Mouse (Mus musculus) liver, postnatal 0 days (tissue): ENCODE results near the gene Tsr1. TPM values are rescaled to one million over a fixed set of nuclear protein-coding genes. Genes with fewer than 3 reads are reported as not detected.

Experiments used
- ATAC-seq: fragments of 200-750 bp; cut with Nextera tagmentation; 2 replicates; pipeline ENCODE4 v1.8.0; 2017; ENCODE audit warnings: mild to moderate bottlenecking, moderate library complexity
- DNase-seq: peaks from one replicate; pipeline ENCODE4 v3.0.0-alpha.2; 2016
- H3K27ac ChIP-seq: fragments of 300-500 bp; sonication (generic); 2 replicates; pipeline ENCODE4 v1.5.1; 2014; ENCODE audit warnings: antibody characterized with exemption, moderate library complexity, mild to moderate bottlenecking, low read depth
- H3K27me3 ChIP-seq: fragments of 300-500 bp; sonication (generic); 2 replicates; pipeline ENCODE4 v1.6.1; 2014; ENCODE audit warnings: low read length, control low read depth, mixed read lengths; ENCODE audit not compliant: insufficient read depth
- H3K36me3 ChIP-seq: fragments of 300-500 bp; sonication (generic); replicated peaks from 2 replicates; pipeline ENCODE4 v1.6.1; 2014; ENCODE audit warnings: mild to moderate bottlenecking, control low read depth, low read length, moderate library complexity, mixed read lengths; ENCODE audit not compliant: insufficient read depth
- H3K4me1 ChIP-seq: fragments of 300-500 bp; sonication (generic); 2 replicates; pipeline ENCODE4 v1.6.1; 2014; ENCODE audit warnings: antibody characterized with exemption, mild to moderate bottlenecking, control low read depth; ENCODE audit not compliant: insufficient read depth
- H3K4me2 ChIP-seq: fragments of 300-500 bp; sonication (generic); 2 replicates; pipeline ENCODE4 v1.6.1; 2014; ENCODE audit warnings: low read depth, mild to moderate bottlenecking, low read length, moderate library complexity, mixed read lengths
- H3K4me3 ChIP-seq: fragments of 300-500 bp; sonication (generic); 2 replicates; pipeline ENCODE4 v1.5.1; 2014; ENCODE audit warnings: low read depth, low read length
- H3K9ac ChIP-seq: fragments of 300-500 bp; sonication (generic); replicated peaks from 2 replicates; pipeline ENCODE4 v1.6.1; 2014; ENCODE audit warnings: mild to moderate bottlenecking, moderate library complexity
- H3K9me3 ChIP-seq: fragments of 300-500 bp; sonication (generic); 2 replicates; pipeline ENCODE4 v1.6.1; 2016; ENCODE audit warnings: mild to moderate bottlenecking, control low read depth, low read length, mixed read lengths
- CTCF ChIP-seq: sonication (generic); IDR thresholded peaks from 2 replicates; pipeline ENCODE4 v1.5.1; 2016; ENCODE audit warnings: antibody characterized with exemption, low read depth
- EP300 ChIP-seq: IDR thresholded peaks from 2 replicates; pipeline ENCODE4 v1.6.1; 2016; ENCODE audit warnings: antibody characterized with exemption, low read depth, mild to moderate bottlenecking
- WGBS: fragments of 180-500 bp; shearing (Covaris S2); extraction: QIAGEN DNeasy Blood & Tissue Kit; methylation state at CpG from one replicate; pipeline ENCODE4 v1.1.7; 2014; ENCODE audit not compliant: insufficient replicate concordance; 5-methylcytosine and 5-hydroxymethylcytosine counted together
- polyA plus RNA-seq: library from polyadenylated mRNA; unstranded; fragments of >200 nt; fragmentation: Nextera tagmentation; extraction: Ambion mirVana; gene quantifications from 2 replicates; pipeline ENCODE4 v1.2.1, GENCODE M21; 2015

Tsr1 gene
- polyA plus RNA-seq, 1 experiment from 2014 or later: 14.7 TPM

GRCm38 (mm10) chr11:74865252-74865651, 32.6 kb upstream of the Tsr1 start:
- H3K4me2 ChIP-seq: no peak overlapping the region
- no peaks in the 10 kb centered on the region for H3K27me3 ChIP-seq
- ATAC-seq: no peak
- no peaks in the 10 kb centered on the region for H3K9me3 ChIP-seq
- H3K9ac ChIP-seq: no peak overlapping the region
- H3K4me1 ChIP-seq: no peaks in the 10 kb centered on the region
- no peak for TF ChIP-seq EP300
- no peak for TF ChIP-seq CTCF
- H3K27ac ChIP-seq: no peak overlapping the region
- no peak overlapping the region for H3K4me3 ChIP-seq
- WGBS: 87% methylated on average over 8 of the region's 9 CpGs
- peaks cover 3% of the 10 kb centered on the region; the same call in 1 of the 2 replicates for H3K36me3 ChIP-seq
- no peak for DNase-seq

GRCm38 (mm10) chr11:74866640-74867039, 31.2 kb upstream of the Tsr1 start:
- no peak overlapping the region for H3K9ac ChIP-seq
- no peak for ATAC-seq
- peaks cover 3% of the 10 kb centered on the region; the same call in 1 of the 2 replicates for H3K36me3 ChIP-seq
- no peaks in the 10 kb centered on the region for H3K27me3 ChIP-seq
- no peaks in the 10 kb centered on the region for H3K4me1 ChIP-seq
- no peak overlapping the region for H3K4me2 ChIP-seq
- no peak overlapping the region for H3K4me3 ChIP-seq
- no peak for DNase-seq
- no peak overlapping the region for H3K27ac ChIP-seq
- TF ChIP-seq EP300 (no peak), CTCF (no peak)
- H3K9me3 ChIP-seq: no peaks in the 10 kb centered on the region
- 87% methylated on average over 4 of the region's 4 CpGs for WGBS

GRCm38 (mm10) chr11:74867181-74867580, 30.7 kb upstream of the Tsr1 start:
- WGBS: 73% methylated on average over 2 of the region's 2 CpGs
- no peaks in the 10 kb centered on the region for H3K9me3 ChIP-seq

GRCm38 (mm10) chr11:74868046-74868760, 29.7 kb upstream of the Tsr1 start:
- Histone ChIP-seq H3K4me2 (no peak overlapping the region), H3K27ac (no peak overlapping the region), H3K9me3 (no peaks in the 10 kb centered on the region), H3K27me3 (no peaks in the 10 kb centered on the region), H3K36me3 (peaks cover 3% of the 10 kb centered on the region; the same call in 1 of the 2 replicates), H3K4me3 (no peak overlapping the region), H3K4me1 (0 out of 2 replicates have a peak, but pooled peaks cover 4% of the 10 kb centered on the region), H3K9ac (no peak overlapping the region)
- 83% methylated on average over 13 of the region's 13 CpGs for WGBS
- ATAC-seq (no peak), DNase-seq (no peak)
- TF ChIP-seq CTCF (no peak), EP300 (no peak)

More at GRCm38 (mm10) chr11:74867181-74867580, 30.7 kb upstream of the Tsr1 start:
- H3K4me2 ChIP-seq: no peak overlapping the region
- H3K4me1 ChIP-seq: 0 out of 2 replicates have a peak, but pooled peaks cover 2% of the 10 kb centered on the region
- H3K36me3 ChIP-seq: peaks cover 3% of the 10 kb centered on the region; the same call in 1 of the 2 replicates
- H3K27ac ChIP-seq: no peak overlapping the region
- no peak overlapping the region for H3K9ac ChIP-seq
- DNase-seq: no peak
- H3K27me3 ChIP-seq: no peaks in the 10 kb centered on the region
- no peak overlapping the region for H3K4me3 ChIP-seq
- no peak for ATAC-seq
- no peak for TF ChIP-seq EP300
- no peak for TF ChIP-seq CTCF

- H3K27ac ChIP-seq: no peak overlapping the region
- no peak overlapping the region for H3K9ac ChIP-seq
- H3K4me3 ChIP-seq: no peak overlapping the region
- H3K27me3 ChIP-seq: no peaks in the 10 kb centered on the region
- ATAC-seq (no peak), DNase-seq (no peak)
- WGBS: 78% methylated on average over 6 of the region's 6 CpGs
- H3K4me1 ChIP-seq: 0 out of 2 replicates have a peak, but pooled peaks cover 4% of the 10 kb centered on the region
- no peak for TF ChIP-seq EP300
- no peak for TF ChIP-seq CTCF
- H3K9me3 ChIP-seq: no peaks in the 10 kb centered on the region
- H3K36me3 ChIP-seq: peaks cover 3% of the 10 kb centered on the region; the same call in 1 of the 2 replicates
- H3K4me2 ChIP-seq: no peak overlapping the region
Observed at GRCm38 (mm10) chr11:74869603-74870002, 28.3 kb upstream of the Tsr1 start.

GRCm38 (mm10) chr11:74870544-74870943, 27.3 kb upstream of the Tsr1 start:
- 68% methylated on average over 4 of the region's 4 CpGs for WGBS
- ATAC-seq (no peak), DNase-seq (no peak)
- H3K27me3 ChIP-seq: no peaks in the 10 kb centered on the region
- no peak overlapping the region for H3K4me2 ChIP-seq
- H3K27ac ChIP-seq: no peak overlapping the region
- H3K9me3 ChIP-seq: no peaks in the 10 kb centered on the region
- TF ChIP-seq EP300 (no peak), CTCF (no peak)
- H3K36me3 ChIP-seq: peaks cover 3% of the 10 kb centered on the region; the same call in 1 of the 2 replicates
- H3K9ac ChIP-seq: no peak overlapping the region
- H3K4me3 ChIP-seq: no peak overlapping the region
- H3K4me1 ChIP-seq: 0 out of 2 replicates have a peak, but pooled peaks cover 4% of the 10 kb centered on the region
